Mouse (Mus musculus) embryonic fibroblast, embryonic 13.5 days (primary cell): ENCODE measurements around the gene Srp68.

Source experiments
- CTCF ChIP-seq: IDR thresholded peaks from 2 replicates; pipeline ENCODE4 v1.5.1; 2011; ENCODE audit warnings: mild to moderate bottlenecking, control low read depth, low read length, moderate library complexity, borderline replicate concordance; ENCODE audit not compliant: insufficient read depth
- POLR2A ChIP-seq: IDR thresholded peaks from 2 replicates; pipeline ENCODE4 v1.6.1; 2011; ENCODE audit warnings: low read depth, mild to moderate bottlenecking, control low read depth, low read length, moderate library complexity

GRCm38 (mm10) chr11:116215181-116215580, 58.8 kb downstream of the Srp68 start:
- TF ChIP-seq CTCF: no peak
- TF ChIP-seq POLR2A: no peak
